Mouse (Mus musculus) CH12.LX (cell line): ENCODE results near the gene D11Wsu47e.

Experiments
- POLR2A ChIP-seq: IDR thresholded peaks from 2 replicates; pipeline ENCODE4 v1.6.1; 2011; ENCODE audit warnings: low read depth, mild to moderate bottlenecking, improper control_type of control experiment, low read length
- SIN3A ChIP-seq: IDR thresholded peaks from 2 replicates; pipeline ENCODE4 v1.6.1; 2012; ENCODE audit warnings: low read length, improper control_type of control experiment, inconsistent platforms
- ZMIZ1 ChIP-seq: IDR thresholded peaks from 2 replicates; pipeline ENCODE4 v1.6.1; 2012; ENCODE audit warnings: low read depth, mild to moderate bottlenecking, inconsistent platforms, low read length, improper control_type of control experiment
- ZNF384 ChIP-seq: IDR thresholded peaks from 2 replicates; pipeline ENCODE4 v1.6.1; 2012; ENCODE audit warnings: low read depth, low read length, improper control_type of control experiment, inconsistent platforms

GRCm38 (mm10) chr11:113667704-113668103, 16.5 kb upstream of the D11Wsu47e start:
- TF ChIP-seq ZMIZ1 (no peak), ZNF384 (no peak), POLR2A (no peak), SIN3A (no peak)
